Mouse (Mus musculus) cerebellum, adult (tissue): Measurements from ENCODE around the gene Stk10.

Source experiments
- ATAC-seq: cut with Nextera tagmentation; 2 replicates; pipeline ENCODE4 v1.9.2; 2017; ENCODE audit warnings: mild to moderate bottlenecking, moderate library complexity, mixed read lengths; ENCODE audit not compliant: insufficient number of reproducible peaks, low FRiP score, low TSS enrichment

Stk10 gene

GRCm38 (mm10) chr11:32650893-32651590, 117.9 kb downstream of the Stk10 start:
- ATAC-seq: no peak

DNA sequence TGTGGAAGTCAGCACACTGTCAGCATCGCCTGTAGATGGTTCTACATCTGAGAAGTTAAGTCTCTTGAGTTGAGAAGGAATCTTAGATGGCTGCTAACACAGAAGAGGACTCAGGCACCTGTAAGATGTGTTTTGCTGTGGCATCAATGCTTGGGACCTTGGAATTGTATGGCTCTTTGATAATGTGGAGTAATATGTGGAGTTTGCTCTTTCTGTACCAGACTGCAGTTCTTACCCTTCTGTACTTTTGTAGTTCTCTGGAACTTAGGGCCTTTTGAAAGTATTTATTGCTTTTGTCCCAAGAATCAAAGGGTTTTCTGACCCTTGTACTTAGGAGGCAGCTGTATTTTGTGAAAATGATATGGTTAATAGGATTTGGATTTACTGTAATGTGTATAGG, 118.6 kb downstream of the Stk10 start:
- no peak for ATAC-seq

DNA sequence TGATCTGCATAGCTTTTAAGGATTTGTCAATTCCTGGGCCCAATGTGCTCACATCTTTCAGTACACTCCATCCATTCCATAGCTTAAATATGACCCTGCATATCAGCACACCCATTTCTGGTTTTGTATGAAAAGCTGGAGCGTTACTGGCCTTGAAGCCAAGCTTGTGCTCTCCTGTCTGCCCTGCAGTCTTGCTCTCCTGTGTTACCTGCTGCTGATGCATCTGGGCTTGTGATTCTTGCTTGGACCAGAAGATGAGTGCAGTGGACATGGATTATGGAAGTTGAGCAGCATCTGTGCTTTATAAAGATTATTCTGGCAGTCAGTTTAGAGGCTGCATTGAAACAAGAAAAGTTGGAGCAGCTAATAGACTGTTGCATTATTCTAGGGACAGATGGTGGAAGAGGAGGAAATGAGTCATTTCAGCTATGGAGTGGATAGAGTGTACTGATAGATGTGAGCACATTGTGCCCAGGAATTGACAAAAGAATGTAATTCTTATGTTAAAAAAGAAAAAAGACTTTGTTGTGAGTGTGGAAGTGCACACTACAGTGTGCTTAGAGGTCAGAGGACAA, 129.1 kb downstream of the Stk10 start:
- no peak for ATAC-seq

- no peak for ATAC-seq
Measured at GRCm38 (mm10) chr11:32665639-32666038, 132.5 kb downstream of the Stk10 start.

- peak; percentile 88 for ATAC-seq
Measured at GRCm38 (mm10) chr11:32666983-32667382, 133.9 kb downstream of the Stk10 start.

GRCm38 (mm10) chr11:32671480-32671879, 138.4 kb downstream of the Stk10 start:
- ATAC-seq: no peak
